Mouse (Mus musculus) liver, adult 2 months (tissue): ENCODE results near the gene Nampt. TPM values are rescaled to one million over a fixed set of nuclear protein-coding genes. Genes with fewer than 3 reads are reported as not detected.

ENCODE experiments used
- DNase-seq: peaks from one replicate; pipeline ENCODE4 v3.0.0-alpha.2; 2011; ENCODE audit warnings: low read depth, low spot score; ENCODE audit errors: extremely low read depth
- H3K27ac ChIP-seq: fragments of 200-500 bp; replicated peaks from 2 replicates; pipeline ENCODE4 v1.5.1; 2012; ENCODE audit warnings: low read depth, mild to moderate bottlenecking, control low read depth, inconsistent platforms, low read length; ENCODE audit not compliant: insufficient read depth
- H3K27me3 ChIP-seq: fragments of 200-500 bp; 2 replicates; pipeline ENCODE4 v1.6.1; 2012; ENCODE audit warnings: mild to moderate bottlenecking, moderate library complexity, low read length, inconsistent platforms; ENCODE audit not compliant: control insufficient read depth, insufficient read depth
- H3K36me3 ChIP-seq: fragments of 200-500 bp; 2 replicates; pipeline ENCODE4 v1.6.1; 2012; ENCODE audit warnings: low read length, inconsistent platforms; ENCODE audit not compliant: control insufficient read depth, insufficient read depth
- H3K4me1 ChIP-seq: fragments of 200-500 bp; 2 replicates; pipeline ENCODE4 v1.6.1; 2011; ENCODE audit warnings: low read length; ENCODE audit not compliant: control insufficient read depth, insufficient read depth
- H3K4me3 ChIP-seq: fragments of 200-500 bp; 2 replicates; pipeline ENCODE4 v1.5.1; 2011; ENCODE audit warnings: low read depth, mild to moderate bottlenecking, control low read depth, low read length, moderate library complexity; ENCODE audit not compliant: insufficient read depth
- H3K79me2 ChIP-seq: fragments of 200-500 bp; 2 replicates; pipeline ENCODE4 v1.6.1; 2012; ENCODE audit warnings: inconsistent platforms, mild to moderate bottlenecking, low read length, moderate library complexity; ENCODE audit not compliant: control insufficient read depth, insufficient read depth
- H3K9ac ChIP-seq: fragments of 200-500 bp; 2 replicates; pipeline ENCODE4 v1.6.1; 2012; ENCODE audit warnings: low read depth, mild to moderate bottlenecking, control low read depth, inconsistent platforms, low read length
- CTCF ChIP-seq: fragments of 200-500 bp; IDR thresholded peaks from 2 replicates; pipeline ENCODE4 v1.5.1; 2011; ENCODE audit warnings: low read depth, low read length, control low read depth
- POLR2A ChIP-seq: fragments of 200-500 bp; IDR thresholded peaks from 2 replicates; pipeline ENCODE4 v1.6.1; 2011; ENCODE audit warnings: low read length, control low read depth; ENCODE audit not compliant: insufficient read depth; ENCODE audit errors: extremely low read depth
- WGBS: fragments of 180-500 bp; shearing (Covaris S2); methylation state at CpG from one replicate; pipeline ENCODE4 v1.1.7; 2018; 5-methylcytosine and 5-hydroxymethylcytosine counted together
- polyA plus RNA-seq: library from polyadenylated mRNA; depleted of rRNA; stranded (reverse); fragments of >200 nt; gene quantifications from 2 replicates; pipeline ENCODE4 v1.2.3, GENCODE M21; 2012
- total RNA-seq: library from RNA; depleted of rRNA; stranded (reverse); fragments of >200 nt; gene quantifications from 2 replicates; pipeline ENCODE4 v1.2.3, GENCODE M21; 2014

The Nampt gene
- total and polyA plus RNA-seq, 2 experiments: 9.5 to 75.6 TPM

DNA sequence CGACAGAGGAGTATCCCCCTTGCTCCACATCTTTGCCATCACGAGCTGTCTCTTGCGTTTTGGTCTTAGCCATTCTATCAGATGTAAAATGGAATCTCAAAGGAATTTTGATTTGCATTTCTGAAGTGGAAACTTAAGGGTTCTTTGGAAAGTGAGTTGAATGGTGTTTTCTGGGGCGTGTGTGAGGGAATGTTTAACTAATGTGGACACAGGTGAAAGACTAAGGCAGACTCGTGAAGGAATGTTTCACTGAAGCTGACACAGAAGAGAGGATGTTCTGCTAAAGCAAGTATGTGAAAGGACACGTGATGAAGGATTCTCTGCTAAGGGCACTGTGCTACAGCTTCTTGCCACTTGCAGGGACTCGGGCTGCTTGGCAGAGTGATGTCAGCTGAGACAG lies 18.3 kb upstream of the Nampt start:
- H3K79me2 ChIP-seq: no peaks in the 10 kb centered on the region
- no peaks in the 10 kb centered on the region for H3K4me1 ChIP-seq
- WGBS: 81% methylated on average over 7 of the region's 7 CpGs
- H3K36me3 ChIP-seq: no peaks in the 10 kb centered on the region
- H3K4me3 ChIP-seq: no peak overlapping the region
- H3K27ac ChIP-seq: no peak overlapping the region
- H3K27me3 ChIP-seq: no peaks in the 10 kb centered on the region
- DNase-seq: no peak
- no peak overlapping the region for H3K9ac ChIP-seq
- TF ChIP-seq CTCF (no peak), POLR2A (no peak)

DNA sequence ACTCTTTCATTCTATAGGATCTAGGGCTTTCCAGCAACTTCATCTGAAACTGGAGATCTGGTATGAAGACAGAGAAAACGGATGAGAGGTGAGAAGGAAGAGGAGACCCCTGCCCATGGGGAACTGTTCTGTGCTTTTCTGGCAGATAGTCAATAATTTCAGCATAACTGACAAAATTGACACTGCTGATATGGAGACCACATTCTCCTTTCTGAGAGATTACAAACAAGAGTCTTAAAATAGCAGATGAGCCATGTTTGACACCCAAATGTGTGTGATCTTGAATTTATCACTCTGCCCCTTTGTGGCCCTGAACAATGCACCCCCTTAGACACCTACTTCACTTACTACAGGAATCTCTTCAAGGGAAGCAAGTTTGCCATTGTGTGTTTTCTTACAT lies 13.8 kb upstream of the Nampt start:
- H3K79me2 ChIP-seq: no peaks in the 10 kb centered on the region
- H3K36me3 ChIP-seq: no peaks in the 10 kb centered on the region
- no peak for DNase-seq
- H3K4me1 ChIP-seq: no peaks in the 10 kb centered on the region
- H3K9ac ChIP-seq: no peak overlapping the region
- 90% methylated on average over 1 of the region's 1 CpGs for WGBS
- H3K27me3 ChIP-seq: no peaks in the 10 kb centered on the region
- H3K4me3 ChIP-seq: no peak overlapping the region
- no peak overlapping the region for H3K27ac ChIP-seq
- no peak for TF ChIP-seq CTCF
- TF ChIP-seq POLR2A: no peak

DNA sequence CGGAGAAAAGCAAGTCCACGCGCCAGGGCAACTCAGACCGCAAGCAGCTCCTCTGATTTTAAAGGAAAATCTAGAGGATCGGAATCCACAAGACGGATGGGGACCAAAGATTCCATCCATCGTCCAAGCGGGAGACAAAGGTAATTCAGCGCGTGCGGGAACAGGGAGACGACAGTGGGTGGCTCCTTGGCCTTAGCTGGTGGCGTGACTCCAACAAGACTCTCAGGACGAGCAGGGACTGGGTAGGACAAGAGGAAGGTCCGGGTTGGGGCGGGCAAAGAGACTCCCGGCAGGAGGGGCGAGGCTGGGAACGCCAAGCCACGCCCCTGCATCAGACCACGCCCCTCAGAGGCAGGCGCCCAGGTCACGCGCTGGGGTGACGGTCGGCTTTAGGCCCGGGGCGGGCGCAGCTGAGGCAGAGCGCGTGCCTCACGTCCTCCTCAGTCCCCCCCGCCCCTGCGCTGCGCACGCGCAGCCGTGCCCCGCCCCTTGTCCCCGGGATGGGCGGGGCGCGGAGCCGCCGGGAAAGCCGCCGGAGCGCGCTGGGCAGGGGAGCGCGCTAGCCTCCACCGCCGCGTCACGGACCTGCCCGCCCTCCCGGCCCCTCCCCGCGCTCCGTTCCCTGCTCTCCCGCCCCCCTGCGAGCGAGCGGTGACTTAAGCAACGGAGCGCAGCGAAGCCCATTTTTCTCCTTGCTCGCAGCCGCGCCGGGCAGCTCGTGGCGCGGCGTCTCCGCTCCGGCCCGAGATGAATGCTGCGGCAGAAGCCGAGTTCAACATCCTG lies 669 bp downstream of the Nampt start:
- Histone ChIP-seq H3K27ac (peak overlapping the region; percentile 96), H3K9ac (peak overlapping the region; percentile 98), H3K4me1 (peaks cover 8% of the 10 kb centered on the region), H3K79me2 (peaks cover 19% of the 10 kb centered on the region; the same call in 1 of the 2 replicates), H3K36me3 (peaks cover 13% of the 10 kb centered on the region; the same call in 1 of the 2 replicates), H3K27me3 (no peaks in the 10 kb centered on the region), H3K4me3 (peak overlapping the region; percentile 67)
- under 1% methylated on average over 72 of the region's 80 CpGs for WGBS
- TF ChIP-seq POLR2A: peak; percentile 76
- no peak for TF ChIP-seq CTCF
- DNase-seq: peak; percentile 93

DNA sequence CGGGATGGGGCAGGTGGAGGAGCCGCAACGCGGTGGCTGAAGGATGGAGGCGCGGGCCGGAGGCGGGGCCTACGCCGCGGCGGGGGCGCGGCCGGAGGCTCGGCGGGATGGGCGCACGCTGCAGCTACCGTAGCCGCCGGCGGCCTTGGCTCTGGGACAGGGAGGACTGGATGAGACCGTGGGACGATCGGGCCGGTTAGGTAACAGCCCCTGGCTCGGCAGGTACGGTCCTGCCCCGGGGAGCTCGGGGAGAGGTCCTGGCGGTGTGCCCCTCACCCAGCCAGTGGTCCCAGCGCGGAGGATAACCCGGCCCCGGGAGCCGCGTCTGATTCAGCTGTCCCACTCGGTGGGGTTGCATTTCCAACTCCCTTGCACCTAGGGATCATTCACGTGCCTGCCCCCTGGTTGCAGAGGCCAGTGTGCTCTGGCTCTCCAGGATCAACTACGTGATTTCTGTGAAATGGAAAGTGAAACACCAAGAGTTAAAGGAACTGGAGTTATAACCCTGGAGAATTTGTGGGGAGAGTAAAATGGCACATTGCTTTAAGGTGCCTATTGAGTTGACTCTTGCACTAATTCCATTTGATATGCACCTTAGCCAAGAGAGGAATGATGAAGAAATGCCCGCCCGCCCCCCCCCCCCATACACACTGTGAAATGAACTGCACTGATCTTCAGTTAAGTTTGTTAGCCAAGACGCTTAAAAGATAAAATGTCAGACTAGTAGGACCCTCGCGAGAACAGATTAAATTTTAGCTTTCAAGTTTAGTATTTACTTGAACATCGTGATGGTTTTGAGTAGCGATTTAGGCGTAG lies 1.6 kb downstream of the Nampt start:
- H3K36me3 ChIP-seq: peaks cover 13% of the 10 kb centered on the region; the same call in 1 of the 2 replicates
- DNase-seq: peak; percentile 74
- peak overlapping the region; percentile 96 for H3K27ac ChIP-seq
- under 1% methylated on average over 45 of the region's 49 CpGs for WGBS
- H3K4me1 ChIP-seq: peaks cover 10% of the 10 kb centered on the region
- peak overlapping the region; percentile 67 for H3K4me3 ChIP-seq
- peak overlapping the region; percentile 98 for H3K9ac ChIP-seq
- no peak for TF ChIP-seq CTCF
- TF ChIP-seq POLR2A: no peak; the same call in 1 of the 2 replicates
- H3K79me2 ChIP-seq: peaks cover 25% of the 10 kb centered on the region; the same call in 1 of the 2 replicates
- no peaks in the 10 kb centered on the region for H3K27me3 ChIP-seq

DNA sequence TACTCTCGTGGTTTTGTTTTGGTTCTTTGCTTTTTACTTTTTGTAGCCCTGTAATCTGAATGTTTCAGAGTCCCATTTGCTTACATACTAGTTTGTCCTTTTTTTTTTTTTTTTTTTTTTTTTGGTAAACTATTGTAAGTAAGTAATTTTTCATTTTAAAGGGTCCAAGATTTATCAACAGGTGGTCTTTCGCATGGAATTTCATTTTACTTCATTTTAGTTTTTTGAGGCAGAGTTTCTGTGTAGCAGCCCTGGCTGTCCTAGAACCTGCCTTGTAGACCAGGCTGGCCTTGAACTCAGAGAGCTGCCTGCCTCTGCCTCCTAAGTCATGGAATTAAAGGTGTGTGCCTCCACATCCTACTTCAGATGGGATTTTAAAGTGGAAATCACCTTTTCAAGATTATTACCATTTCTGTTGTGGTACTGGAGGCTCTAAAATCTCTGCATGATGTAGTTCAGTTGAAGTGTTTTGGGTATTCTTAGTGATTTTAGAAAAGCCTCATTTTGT lies 2.2 kb downstream of the Nampt start:
- Histone ChIP-seq H3K79me2 (peaks cover 32% of the 10 kb centered on the region; the same call in 1 of the 2 replicates), H3K4me1 (peaks cover 15% of the 10 kb centered on the region), H3K27ac (peak overlapping the region; percentile 37; the same call in 1 of the 2 replicates), H3K36me3 (peaks cover 13% of the 10 kb centered on the region; the same call in 1 of the 2 replicates), H3K4me3 (peak overlapping the region; percentile 46), H3K9ac (peak overlapping the region; percentile 54), H3K27me3 (no peaks in the 10 kb centered on the region)
- no peak for DNase-seq
- no peak for TF ChIP-seq POLR2A
- no peak for TF ChIP-seq CTCF
- WGBS: 26% methylated on average over 2 of the region's 2 CpGs
